In genomic region chrX:106603386-106603785, GRCm38 (mm10) we compare ENCODE assay signal across 8 mouse cellular contexts. TPM values are rescaled to one million over a fixed set of nuclear protein-coding genes. Genes with fewer than 3 reads are reported as not detected.
DNase-seq lines count a peak whose midpoint lies in the region; ATAC-seq lines count a peak whose summit lies in the region.

Gene Cysltr1, minus strand, starts transcription at chrX:106603679.

- no peak within 1 kb of the TSS for H3K4me3 ChIP-seq in forebrain, embryonic 14.5 days (ENCODE audit: low read depth, low read length)
- no peak within 1 kb of the TSS for H3K4me3 ChIP-seq in forebrain, embryonic 15.5 days
- no peak within 1 kb of the TSS; the same call in 1 of the 2 replicates for H3K4me3 ChIP-seq in liver, embryonic 11.5 days (ENCODE audit: low read depth, low read length)
- H3K4me3 ChIP-seq in neural tube, embryonic 11.5 days (ENCODE audit: low read depth, low read length): no peak within 1 kb of the TSS

- H3K27me3 ChIP-seq in forebrain, embryonic 14.5 days (replicated peaks; ENCODE audit: control insufficient read depth, insufficient read depth, low read length): no peaks in the 10 kb centered on the region
- no peaks in the 10 kb centered on the region for H3K27me3 ChIP-seq in forebrain, embryonic 15.5 days
- no peaks in the 10 kb centered on the region for H3K27me3 ChIP-seq in liver, embryonic 11.5 days (replicated peaks; ENCODE audit: control insufficient read depth, insufficient read depth, low read length)
- no peaks in the 10 kb centered on the region for H3K27me3 ChIP-seq in neural tube, embryonic 11.5 days (ENCODE audit: control insufficient read depth, insufficient read depth, low read length)

- no peaks in the 10 kb centered on the region for H3K36me3 ChIP-seq in forebrain, embryonic 14.5 days (ENCODE audit: control insufficient read depth, insufficient read depth, low read length)
- no peaks in the 10 kb centered on the region for H3K36me3 ChIP-seq in forebrain, embryonic 15.5 days
- no peaks in the 10 kb centered on the region for H3K36me3 ChIP-seq in liver, embryonic 11.5 days (ENCODE audit: control insufficient read depth, insufficient read depth, low read length)
- H3K36me3 ChIP-seq in neural tube, embryonic 11.5 days (ENCODE audit: control insufficient read depth, insufficient read depth, low read length): no peaks in the 10 kb centered on the region

- H3K9me3 ChIP-seq in forebrain, embryonic 14.5 days (replicated peaks; ENCODE audit: control insufficient read depth, low read length): no peaks in the 10 kb centered on the region
- H3K9me3 ChIP-seq in forebrain, embryonic 15.5 days: no peaks in the 10 kb centered on the region
- no peaks in the 10 kb centered on the region for H3K9me3 ChIP-seq in liver, embryonic 11.5 days (ENCODE audit: control insufficient read depth, low read length)
- H3K9me3 ChIP-seq in neural tube, embryonic 11.5 days (ENCODE audit: control insufficient read depth, low read length): no peaks in the 10 kb centered on the region

- H3K9ac ChIP-seq in forebrain, embryonic 14.5 days (ENCODE audit: low read length): no peak within 1 kb of the TSS
- H3K9ac ChIP-seq in forebrain, embryonic 15.5 days (replicated peaks): no peak within 1 kb of the TSS
- H3K9ac ChIP-seq in liver, embryonic 11.5 days (ENCODE audit: low read depth, low read length): no peak within 1 kb of the TSS
- H3K9ac ChIP-seq in neural tube, embryonic 11.5 days (ENCODE audit: low read length): no peak within 1 kb of the TSS

- no peaks in the 10 kb centered on the region for H3K4me1 ChIP-seq in forebrain, embryonic 14.5 days (ENCODE audit: control insufficient read depth, insufficient read depth, low read length)
- H3K4me1 ChIP-seq in forebrain, embryonic 15.5 days: no peaks in the 10 kb centered on the region
- no peaks in the 10 kb centered on the region for H3K4me1 ChIP-seq in liver, embryonic 11.5 days (replicated peaks; ENCODE audit: control insufficient read depth, insufficient read depth, low read length)
- H3K4me1 ChIP-seq in neural tube, embryonic 11.5 days (ENCODE audit: control insufficient read depth, insufficient read depth, low read length): no peaks in the 10 kb centered on the region

- no peak for DNase-seq in forebrain, embryonic 14.5 days (ENCODE audit: low spot score)
- DNase-seq in liver, embryonic 11.5 days (ENCODE audit: low spot score): no peak
- peak; percentile 9 for DNase-seq in neural tube, embryonic 11.5 days (ENCODE audit: low spot score)
- DNase-seq in left cerebral cortex, adult 8-10 months (ENCODE audit: low spot score in 2 of 2): no peak
- no peak for DNase-seq in spleen, postnatal 4 days (ENCODE audit: low spot score in 2 of 2)

- 42% methylated on average over 6 of the region's 6 CpGs for WGBS in forebrain, embryonic 14.5 days
- 40% methylated on average over 6 of the region's 6 CpGs for WGBS in forebrain, embryonic 15.5 days
- WGBS in liver, embryonic 11.5 days: 20% methylated on average over 6 of the region's 6 CpGs
- 33% methylated on average over 6 of the region's 6 CpGs for WGBS in neural tube, embryonic 11.5 days

- 0 out of 2 replicates have a peak within 1 kb of the TSS, but pooled peaks have one; percentile 14 for H3K4me2 ChIP-seq in forebrain, embryonic 14.5 days (ENCODE audit: low read length)
- H3K4me2 ChIP-seq in forebrain, embryonic 15.5 days (replicated peaks): no peak within 1 kb of the TSS
- peak within 1 kb of the TSS; percentile 29 for H3K4me2 ChIP-seq in liver, embryonic 11.5 days
- 0 out of 2 replicates have a peak within 1 kb of the TSS, but pooled peaks have one; percentile 19 for H3K4me2 ChIP-seq in neural tube, embryonic 11.5 days (ENCODE audit: low read depth)

- H3K27ac ChIP-seq in forebrain, embryonic 14.5 days (ENCODE audit: low read depth, low read length): no peak within 1 kb of the TSS
- H3K27ac ChIP-seq in forebrain, embryonic 15.5 days (replicated peaks): no peak within 1 kb of the TSS
- H3K27ac ChIP-seq in liver, embryonic 11.5 days (ENCODE audit: low read depth, low read length): no peak within 1 kb of the TSS
- H3K27ac ChIP-seq in neural tube, embryonic 11.5 days (ENCODE audit: low read depth, low read length): no peak within 1 kb of the TSS

- no peak for ATAC-seq in forebrain, embryonic 14.5 days
- no peak for ATAC-seq in forebrain, embryonic 15.5 days (replicated peaks)
- ATAC-seq in common myeloid progenitor, adult 5-6 weeks (replicated peaks; ENCODE audit: low read depth, poor library complexity, severe bottlenecking): peak; percentile 94
- peak; percentile 36 to 49; a peak in 1 of 4 replicates for ATAC-seq in hematopoietic stem cell, adult 5-6 weeks (replicated peaks in 1 of 2; ENCODE audit: insufficient read depth in 1 of 2, low FRiP score in 2 of 2, low TSS enrichment in 1 of 2, low read depth in 1 of 2, poor library complexity in 2 of 2, severe bottlenecking in 2 of 2)
- no peak for ATAC-seq in liver, embryonic 11.5 days (replicated peaks; ENCODE audit: low FRiP score)
- no peak for ATAC-seq in neural tube, embryonic 11.5 days (ENCODE audit: insufficient read depth, low FRiP score, low TSS enrichment)

RNA-seq across cellular contexts. Expression of gene Cysltr1, which starts in this region (rescaled TPM):
- 0.22 and 0.48 TPM in 2 replicates for polyA plus RNA-seq in forebrain, embryonic 14.5 days (2014; fragmentation: Nextera tagmentation; extraction: Ambion mirVana)
- 0.09 and 0.22 TPM in 2 replicates for polyA plus RNA-seq in forebrain, embryonic 15.5 days (2015; fragmentation: Nextera tagmentation; extraction: Ambion mirVana)
- 0.46 and 6.8 TPM in 2 replicates for total RNA-seq in common myeloid progenitor, adult 5-6 weeks (2017)
- total RNA-seq in hematopoietic stem cell, adult 5-6 weeks (2017): 0.30 and 1.5 TPM in 2 replicates
- polyA plus RNA-seq in liver, embryonic 11.5 days (2014; fragmentation: Nextera tagmentation; extraction: Ambion mirVana): 1.6 and 2.2 TPM in 2 replicates
- polyA plus RNA-seq in neural tube, embryonic 11.5 days (2014; fragmentation: Nextera tagmentation; extraction: Ambion mirVana): 0.45 and 1.5 TPM in 2 replicates
- under 1 TPM; 0.13 to 0.99 (median 0.68) TPM for total RNA-seq in left cerebral cortex, adult 8-10 months (2022)

Comparison
In these comparisons a context has a peak if more than half of its experiments do, and no peak if none do; other contexts are left out.
1. ATAC-seq: peak in common myeloid progenitor, adult 5-6 weeks (single experiment) and hematopoietic stem cell, adult 5-6 weeks (2 of 2); none in forebrain, embryonic 14.5 days (single experiment), forebrain, embryonic 15.5 days (single experiment), liver, embryonic 11.5 days (single experiment) and neural tube, embryonic 11.5 days (single experiment).